Mouse (Mus musculus) intestine, embryonic 16.5 days (tissue): ENCODE measurements around the gene Kcnk2. TPM values are rescaled to one million over a fixed set of nuclear protein-coding genes. Genes with fewer than 3 reads are reported as not detected.

ENCODE experiments used
- ATAC-seq: fragments of 200-750 bp; cut with Nextera tagmentation; 2 replicates; pipeline ENCODE4 v1.8.0; 2017; ENCODE audit warnings: moderate TSS enrichment, moderate library complexity
- H3K27ac ChIP-seq: fragments of 300-500 bp; sonication (generic); 2 replicates; pipeline ENCODE4 v1.5.1; 2014; ENCODE audit warnings: mild to moderate bottlenecking, low read length
- H3K27me3 ChIP-seq: fragments of 300-500 bp; sonication (generic); replicated peaks from 2 replicates; pipeline ENCODE4 v1.6.1; 2014; ENCODE audit warnings: low read length, control low read depth, mixed read lengths; ENCODE audit not compliant: control insufficient read depth, insufficient read depth
- H3K36me3 ChIP-seq: fragments of 300-500 bp; sonication (generic); 2 replicates; pipeline ENCODE4 v1.6.1; 2014; ENCODE audit warnings: low read length, control low read depth; ENCODE audit not compliant: control insufficient read depth, insufficient read depth
- H3K4me1 ChIP-seq: fragments of 300-500 bp; sonication (generic); 2 replicates; pipeline ENCODE4 v1.6.1; 2014; ENCODE audit warnings: low read length, control low read depth, mixed read lengths; ENCODE audit not compliant: control insufficient read depth, insufficient read depth
- H3K4me2 ChIP-seq: fragments of 300-500 bp; sonication (generic); 2 replicates; pipeline ENCODE4 v1.6.1; 2014; ENCODE audit warnings: low read depth, low read length, control low read depth
- H3K4me3 ChIP-seq: fragments of 300-500 bp; sonication (generic); 2 replicates; pipeline ENCODE4 v1.5.1; 2014; ENCODE audit warnings: mild to moderate bottlenecking, low read length
- H3K9ac ChIP-seq: fragments of 300-500 bp; sonication (generic); 2 replicates; pipeline ENCODE4 v1.6.1; 2014; ENCODE audit warnings: low read depth, low read length
- H3K9me3 ChIP-seq: fragments of 300-500 bp; sonication (generic); 2 replicates; pipeline ENCODE4 v1.6.1; 2016; ENCODE audit warnings: low read length, control low read depth; ENCODE audit not compliant: control insufficient read depth
- WGBS: fragments of 180-500 bp; shearing (Covaris S2); extraction: QIAGEN DNeasy Blood & Tissue Kit; methylation state at CpG from one replicate; pipeline ENCODE4 v1.1.7; 2014; 5-methylcytosine and 5-hydroxymethylcytosine counted together
- polyA plus RNA-seq: library from polyadenylated mRNA; unstranded; fragments of >200 nt; fragmentation: Nextera tagmentation; extraction: Ambion mirVana; gene quantifications from 2 replicates; pipeline ENCODE4 v1.2.1, GENCODE M21; 2015

The Kcnk2 gene
- polyA plus RNA-seq, 1 experiment from 2014 or later = 2.3 TPM

DNA sequence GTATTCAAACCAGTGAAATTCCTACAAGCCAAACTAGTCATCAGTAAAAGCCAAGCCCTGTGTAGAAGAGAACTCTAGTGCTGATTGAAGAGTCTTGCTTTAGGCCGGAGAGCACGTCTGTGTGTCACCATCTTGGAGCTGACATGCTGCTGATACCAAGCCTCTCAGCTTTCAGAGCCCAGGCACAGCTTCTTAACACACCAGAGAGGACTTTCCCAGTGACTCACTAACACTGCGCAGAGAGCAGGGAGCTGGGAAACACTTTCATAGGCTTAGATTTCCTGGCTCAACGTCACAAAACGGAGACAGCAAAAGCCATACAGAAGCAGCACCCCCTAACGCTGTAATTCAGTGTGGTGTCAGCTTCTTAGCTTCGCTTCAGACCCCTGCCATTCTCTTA, 88.3 kb downstream of the Kcnk2 start:
- H3K27ac ChIP-seq = no peak overlapping the region
- no peaks in the 10 kb centered on the region for H3K27me3 ChIP-seq
- H3K4me1 ChIP-seq = no peaks in the 10 kb centered on the region
- H3K36me3 ChIP-seq = no peaks in the 10 kb centered on the region
- WGBS = 76% methylated on average over 7 of the region's 7 CpGs
- H3K9ac ChIP-seq = no peak overlapping the region
- H3K4me2 ChIP-seq = no peak overlapping the region
- no peak overlapping the region for H3K4me3 ChIP-seq
- ATAC-seq = no peak
- no peaks in the 10 kb centered on the region for H3K9me3 ChIP-seq

GRCm38 (mm10) chr1:189310145-189310544, 91.9 kb downstream of the Kcnk2 start:
- Histone ChIP-seq H3K36me3 (no peaks in the 10 kb centered on the region), H3K27ac (no peak overlapping the region), H3K9ac (no peak overlapping the region), H3K4me1 (no peaks in the 10 kb centered on the region), H3K9me3 (no peaks in the 10 kb centered on the region), H3K27me3 (no peaks in the 10 kb centered on the region), H3K4me3 (no peak overlapping the region), H3K4me2 (no peak overlapping the region)
- ATAC-seq = no peak
- WGBS = 48% methylated on average over 2 of the region's 2 CpGs

DNA sequence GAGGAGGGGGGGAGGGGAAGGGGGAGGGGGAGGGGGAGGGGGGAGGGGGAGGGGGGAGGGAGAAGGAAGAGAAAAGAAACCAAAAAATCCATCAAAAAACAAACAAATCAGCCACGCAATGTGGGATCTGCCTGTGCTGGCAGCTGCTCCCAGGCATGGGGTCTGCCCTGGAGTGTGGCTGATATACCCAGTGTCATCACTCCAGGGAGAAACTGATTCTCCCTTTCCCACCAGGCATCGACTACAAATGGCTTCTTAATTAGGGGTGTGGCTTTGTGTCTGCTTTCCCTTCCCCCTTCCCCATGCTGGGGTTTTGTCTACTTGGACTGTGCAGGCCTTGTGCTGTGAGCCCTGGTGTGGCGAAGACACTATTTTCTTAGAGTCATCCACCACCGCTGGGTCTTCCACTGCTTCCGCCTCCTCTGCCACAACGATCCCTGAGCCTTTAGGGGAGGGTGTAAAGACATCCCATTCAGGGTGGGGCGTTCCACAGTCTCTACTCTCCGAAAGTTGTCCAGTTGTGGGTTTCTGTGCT, 97.0 kb downstream of the Kcnk2 start:
- H3K9ac ChIP-seq = no peak overlapping the region
- no peaks in the 10 kb centered on the region for H3K27me3 ChIP-seq
- H3K27ac ChIP-seq = no peak overlapping the region
- no peak overlapping the region for H3K4me2 ChIP-seq
- no peak for ATAC-seq
- H3K9me3 ChIP-seq = no peaks in the 10 kb centered on the region
- no peak overlapping the region for H3K4me3 ChIP-seq
- H3K4me1 ChIP-seq = no peaks in the 10 kb centered on the region
- 78% methylated on average over 8 of the region's 8 CpGs for WGBS
- no peaks in the 10 kb centered on the region for H3K36me3 ChIP-seq

DNA sequence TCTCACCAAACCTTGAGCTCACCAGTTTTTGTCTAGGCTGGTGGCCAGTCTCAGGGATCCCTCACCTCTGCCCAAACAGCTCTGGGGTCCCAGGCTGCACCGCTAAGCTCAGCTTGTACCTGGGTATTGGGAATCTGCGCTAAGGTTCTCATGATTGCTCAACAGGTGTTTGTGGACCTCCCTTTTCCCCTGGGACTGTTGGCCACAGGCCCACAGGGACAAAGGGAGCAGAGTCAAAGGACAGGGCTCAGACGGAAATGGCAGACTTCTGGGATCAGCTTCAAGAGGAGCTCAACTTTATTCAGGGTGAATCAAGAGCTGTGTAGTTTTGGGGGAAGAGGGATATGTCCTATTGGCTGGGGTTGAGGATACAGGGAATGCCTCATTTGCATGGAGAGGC, 99.1 kb downstream of the Kcnk2 start:
- no peaks in the 10 kb centered on the region for H3K9me3 ChIP-seq
- H3K4me3 ChIP-seq = no peak overlapping the region
- H3K4me1 ChIP-seq = no peaks in the 10 kb centered on the region
- H3K4me2 ChIP-seq = no peak overlapping the region
- no peaks in the 10 kb centered on the region for H3K27me3 ChIP-seq
- H3K27ac ChIP-seq = no peak overlapping the region
- H3K36me3 ChIP-seq = no peaks in the 10 kb centered on the region
- no peak for ATAC-seq
- no peak overlapping the region for H3K9ac ChIP-seq
- 90% methylated on average over 3 of the region's 3 CpGs for WGBS

DNA sequence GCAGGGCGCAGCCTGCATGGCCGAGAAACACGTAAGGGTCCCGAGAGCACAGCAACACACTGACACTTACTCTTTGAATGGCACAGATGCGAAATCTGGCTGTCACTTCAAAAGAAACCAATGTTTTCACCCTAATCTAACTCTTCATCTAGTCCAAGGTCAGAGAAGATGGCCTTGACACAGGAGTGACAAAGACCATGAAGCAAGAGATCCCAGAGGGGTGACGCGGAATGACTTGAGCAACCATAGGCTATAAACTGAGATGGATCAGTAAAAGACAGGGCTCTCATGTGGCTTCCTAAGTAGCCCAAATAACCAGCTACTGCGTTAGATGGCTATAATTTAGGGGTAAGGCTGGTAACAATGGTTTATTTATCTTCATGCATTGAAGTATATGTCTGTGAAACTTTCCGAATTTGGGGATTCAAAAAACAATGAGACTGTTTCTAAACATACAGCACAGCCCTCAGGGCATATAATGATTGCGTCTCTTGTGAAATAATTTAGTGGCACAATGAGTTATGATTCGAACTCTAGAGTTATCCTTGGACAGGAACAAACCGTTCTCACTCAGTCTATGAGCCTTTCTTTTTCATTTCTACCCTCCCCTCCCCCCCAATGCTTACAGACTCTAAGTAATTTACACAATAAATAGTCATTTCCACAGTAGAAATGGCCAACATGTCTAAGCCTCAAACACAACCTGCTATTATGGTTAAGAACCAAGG, 108.2 kb downstream of the Kcnk2 start:
- Histone ChIP-seq H3K4me2 (no peak overlapping the region), H3K4me3 (no peak overlapping the region), H3K9me3 (no peaks in the 10 kb centered on the region), H3K4me1 (no peaks in the 10 kb centered on the region), H3K9ac (no peak overlapping the region), H3K36me3 (no peaks in the 10 kb centered on the region), H3K27me3 (no peaks in the 10 kb centered on the region), H3K27ac (no peak overlapping the region)
- 87% methylated on average over 12 of the region's 12 CpGs for WGBS
- no peak for ATAC-seq

GRCm38 (mm10) chr1:189290885-189291284, 111.2 kb downstream of the Kcnk2 start:
- Histone ChIP-seq H3K36me3 (no peaks in the 10 kb centered on the region), H3K9me3 (no peaks in the 10 kb centered on the region), H3K27ac (no peak overlapping the region), H3K4me3 (no peak overlapping the region), H3K4me1 (no peaks in the 10 kb centered on the region), H3K27me3 (no peaks in the 10 kb centered on the region), H3K4me2 (no peak overlapping the region), H3K9ac (no peak overlapping the region)
- WGBS = 55% methylated on average over 3 of the region's 3 CpGs
- no peak for ATAC-seq

- H3K36me3 ChIP-seq = no peaks in the 10 kb centered on the region
- no peak overlapping the region for H3K4me3 ChIP-seq
- H3K27ac ChIP-seq = no peak overlapping the region
- no peak for ATAC-seq
- no peak overlapping the region for H3K4me2 ChIP-seq
- H3K9me3 ChIP-seq = no peaks in the 10 kb centered on the region
- WGBS = 84% methylated on average over 8 of the region's 8 CpGs
- H3K27me3 ChIP-seq = no peaks in the 10 kb centered on the region
- H3K9ac ChIP-seq = no peak overlapping the region
- no peaks in the 10 kb centered on the region for H3K4me1 ChIP-seq
Measured at GRCm38 (mm10) chr1:189288948-189289347, 113.1 kb downstream of the Kcnk2 start.

DNA sequence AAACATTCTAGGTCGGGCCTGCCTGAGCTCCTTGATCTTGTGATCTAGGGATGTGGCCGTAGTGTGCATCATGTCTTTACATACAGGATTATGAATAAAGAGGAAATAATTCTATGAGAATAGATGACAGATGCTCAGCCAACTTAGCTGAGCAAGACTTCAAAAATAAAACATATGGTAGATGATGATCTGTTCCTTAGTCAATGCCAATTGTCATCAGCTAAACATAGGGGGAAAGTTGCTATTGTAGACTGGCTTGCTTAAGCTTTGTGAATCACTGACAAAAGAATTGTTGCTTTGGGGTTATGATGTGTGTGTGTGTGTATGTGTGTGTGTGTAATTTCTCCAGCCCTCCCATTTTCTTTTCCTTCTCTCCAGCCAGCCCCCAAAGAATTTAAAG, 129.8 kb downstream of the Kcnk2 start:
- no peaks in the 10 kb centered on the region for H3K4me1 ChIP-seq
- no peak overlapping the region for H3K9ac ChIP-seq
- no peak overlapping the region for H3K4me2 ChIP-seq
- H3K9me3 ChIP-seq = no peaks in the 10 kb centered on the region
- H3K36me3 ChIP-seq = no peaks in the 10 kb centered on the region
- ATAC-seq = no peak
- H3K27me3 ChIP-seq = no peaks in the 10 kb centered on the region
- H3K4me3 ChIP-seq = no peak overlapping the region
- WGBS = 82% methylated on average over 2 of the region's 2 CpGs
- no peak overlapping the region for H3K27ac ChIP-seq

GRCm38 (mm10) chr1:189253631-189254030, 148.4 kb downstream of the Kcnk2 start:
- Histone ChIP-seq H3K4me1 (no peaks in the 10 kb centered on the region), H3K36me3 (no peaks in the 10 kb centered on the region), H3K9ac (no peak overlapping the region), H3K4me2 (no peak overlapping the region), H3K9me3 (no peaks in the 10 kb centered on the region), H3K27ac (no peak overlapping the region), H3K27me3 (no peaks in the 10 kb centered on the region), H3K4me3 (no peak overlapping the region)
- no peak for ATAC-seq

GRCm38 (mm10) chr1:189253207-189253606, 148.9 kb downstream of the Kcnk2 start:
- H3K9ac ChIP-seq = no peak overlapping the region
- no peaks in the 10 kb centered on the region for H3K27me3 ChIP-seq
- ATAC-seq = no peak
- H3K4me2 ChIP-seq = no peak overlapping the region
- no peaks in the 10 kb centered on the region for H3K4me1 ChIP-seq
- no peak overlapping the region for H3K4me3 ChIP-seq
- 63% methylated on average over 3 of the region's 3 CpGs for WGBS
- no peaks in the 10 kb centered on the region for H3K36me3 ChIP-seq
- no peak overlapping the region for H3K27ac ChIP-seq
- H3K9me3 ChIP-seq = no peaks in the 10 kb centered on the region
